Mouse (Mus musculus) brain, embryonic 14.5 days (tissue): ENCODE data around the gene Clnk.

Experiments used
- CTCF ChIP-seq: fragments of 200-500 bp; IDR thresholded peaks from 2 replicates; pipeline ENCODE4 v1.5.1; 2012; ENCODE audit warnings: inconsistent platforms, mild to moderate bottlenecking, moderate library complexity, borderline replicate concordance; ENCODE audit not compliant: insufficient read depth, insufficient read length; ENCODE audit errors: extremely low read depth
- POLR2A ChIP-seq: fragments of 200-500 bp; IDR thresholded peaks from 2 replicates; pipeline ENCODE4 v1.6.1; 2012; ENCODE audit warnings: mild to moderate bottlenecking, inconsistent platforms, borderline replicate concordance; ENCODE audit not compliant: poor library complexity, insufficient read depth, insufficient read length, severe bottlenecking; ENCODE audit errors: extremely low read depth

- TF ChIP-seq CTCF (no peak), POLR2A (no peak)
Observed at GRCm38 (mm10) chr5:38862288-38862985, 14.2 kb downstream of the Clnk start.
